Mouse (Mus musculus) testis, adult 2 months (tissue): ENCODE results near the gene Hoxc13. TPM values are rescaled to one million over a fixed set of nuclear protein-coding genes. Genes with fewer than 3 reads are reported as not detected.

Experiments used
- H3K27ac ChIP-seq: fragments of 200-500 bp; 2 replicates; pipeline ENCODE4 v1.5.1; 2012; ENCODE audit warnings: low read depth, low read length; ENCODE audit not compliant: control insufficient read depth, insufficient read depth
- H3K27me3 ChIP-seq: fragments of 200-500 bp; 2 replicates; pipeline ENCODE4 v1.6.1; 2012; ENCODE audit warnings: mild to moderate bottlenecking, low read length, moderate library complexity; ENCODE audit not compliant: control insufficient read depth, insufficient read depth
- H3K36me3 ChIP-seq: fragments of 200-500 bp; 2 replicates; pipeline ENCODE4 v1.6.1; 2012; ENCODE audit warnings: mild to moderate bottlenecking, low read length; ENCODE audit not compliant: control insufficient read depth, insufficient read depth
- H3K4me1 ChIP-seq: fragments of 200-500 bp; 2 replicates; pipeline ENCODE4 v1.6.1; 2012; ENCODE audit warnings: low read length; ENCODE audit not compliant: control insufficient read depth, insufficient read depth
- H3K4me3 ChIP-seq: fragments of 200-500 bp; 2 replicates; pipeline ENCODE4 v1.5.1; 2012; ENCODE audit warnings: low read depth, mild to moderate bottlenecking, low read length, moderate library complexity, mixed read lengths; ENCODE audit not compliant: control insufficient read depth
- CTCF ChIP-seq: fragments of 200-500 bp; IDR thresholded peaks from 2 replicates; pipeline ENCODE4 v1.5.1; 2012; ENCODE audit warnings: low read depth, mild to moderate bottlenecking, inconsistent platforms, low read length, moderate library complexity; ENCODE audit not compliant: control insufficient read depth, insufficient read depth, insufficient replicate concordance
- POLR2A ChIP-seq: fragments of 200-500 bp; IDR thresholded peaks from 2 replicates; pipeline ENCODE4 v1.6.1; 2012; ENCODE audit warnings: low read depth, mild to moderate bottlenecking, inconsistent platforms, low read length, moderate library complexity; ENCODE audit not compliant: control insufficient read depth
- polyA plus RNA-seq: library from polyadenylated mRNA; depleted of rRNA; stranded (reverse); fragments of >200 nt; gene quantifications from 2 replicates; pipeline ENCODE4 v1.2.3, GENCODE M21; 2012; rRNA removed

The Hoxc13 gene
- polyA plus RNA-seq, 1 experiment: not detected

DNA sequence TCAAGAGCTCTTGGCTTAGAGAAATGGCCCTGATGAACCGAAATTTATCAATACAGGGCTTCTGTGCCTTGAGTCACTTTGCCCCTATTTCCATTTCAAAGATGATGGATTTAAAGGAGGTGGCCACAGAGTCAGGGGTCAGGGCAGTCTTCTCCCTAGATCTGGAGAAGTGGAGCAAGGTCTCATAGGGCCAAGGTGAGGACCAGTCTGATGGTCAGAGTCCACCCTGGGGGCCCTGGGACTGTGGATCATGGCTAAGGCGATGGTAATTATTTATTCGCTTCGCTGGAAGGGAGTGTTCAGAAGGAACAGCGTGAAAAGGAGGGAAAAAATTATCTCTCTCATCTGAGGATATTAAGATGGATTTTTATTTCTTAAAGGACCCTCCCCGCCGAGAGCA is 54.1 kb downstream of the Hoxc13 start:
- Histone ChIP-seq H3K27me3 (no peaks in the 10 kb centered on the region; the same call in 1 of the 2 replicates), H3K27ac (no peak overlapping the region), H3K4me3 (no peak overlapping the region), H3K36me3 (no peaks in the 10 kb centered on the region), H3K4me1 (peaks cover 2% of the 10 kb centered on the region; the same call in 1 of the 2 replicates)
- no peak for TF ChIP-seq POLR2A
- TF ChIP-seq CTCF: no peak

DNA sequence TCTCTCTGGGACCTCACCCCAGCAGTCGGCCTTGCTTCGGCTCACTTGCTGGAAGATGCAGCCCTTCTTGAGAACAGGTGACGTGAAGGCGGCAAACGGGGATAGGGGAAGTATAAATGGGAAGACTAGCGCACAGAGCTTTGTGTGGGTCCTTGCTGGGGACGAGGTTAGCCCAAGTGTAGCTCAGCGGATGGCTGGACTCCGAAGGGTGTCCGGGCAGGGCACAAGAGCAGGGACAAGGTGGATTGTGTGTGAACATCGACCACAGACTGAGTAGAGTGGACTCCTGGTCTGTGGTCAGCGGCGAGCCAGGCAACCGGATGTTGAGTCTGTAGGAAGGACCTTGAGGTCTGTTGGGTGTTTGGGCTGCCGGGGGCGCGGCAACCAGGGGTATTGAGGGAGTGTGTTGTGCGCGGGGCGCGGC is 54.8 kb downstream of the Hoxc13 start:
- Histone ChIP-seq H3K4me1 (peaks cover 2% of the 10 kb centered on the region; the same call in 1 of the 2 replicates), H3K27ac (no peak overlapping the region), H3K27me3 (no peaks in the 10 kb centered on the region; the same call in 1 of the 2 replicates), H3K4me3 (no peak overlapping the region), H3K36me3 (no peaks in the 10 kb centered on the region)
- TF ChIP-seq POLR2A: no peak
- no peak for TF ChIP-seq CTCF

DNA sequence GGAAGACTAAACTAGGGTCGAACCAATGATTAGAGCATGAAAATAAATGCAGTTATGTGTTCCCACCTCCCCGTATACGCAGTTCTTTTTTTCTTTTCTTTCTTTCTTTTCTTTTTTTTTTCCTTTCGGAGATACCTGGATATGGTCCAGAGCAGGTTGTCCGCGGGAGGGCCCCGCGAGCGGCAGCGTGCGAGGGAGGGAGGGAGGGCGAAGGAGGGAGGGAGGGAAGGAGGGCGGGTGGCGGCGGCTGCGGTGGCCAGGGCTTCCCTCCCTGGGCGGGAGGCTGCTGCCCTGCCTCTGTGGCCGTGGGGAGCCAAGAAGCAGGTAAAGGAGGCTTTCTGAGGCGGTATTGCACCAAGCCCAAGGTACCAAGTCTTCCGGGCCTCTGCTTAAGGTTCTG is 55.3 kb downstream of the Hoxc13 start, which contains the start of gene Hoxc9:
Hoxc9 (plus strand) TSS at position 269 of the 400 bp plus-strand sequence.
- H3K27ac ChIP-seq: no peak within 1 kb of the TSS
- no peak within 1 kb of the TSS for H3K4me3 ChIP-seq
- H3K36me3 ChIP-seq: no peaks in the 10 kb centered on the region
- H3K27me3 ChIP-seq: peaks cover 2% of the 10 kb centered on the region; the same call in 1 of the 2 replicates
- no peak for TF ChIP-seq POLR2A
- TF ChIP-seq CTCF: no peak
- H3K4me1 ChIP-seq: peaks cover 2% of the 10 kb centered on the region; the same call in 1 of the 2 replicates

DNA sequence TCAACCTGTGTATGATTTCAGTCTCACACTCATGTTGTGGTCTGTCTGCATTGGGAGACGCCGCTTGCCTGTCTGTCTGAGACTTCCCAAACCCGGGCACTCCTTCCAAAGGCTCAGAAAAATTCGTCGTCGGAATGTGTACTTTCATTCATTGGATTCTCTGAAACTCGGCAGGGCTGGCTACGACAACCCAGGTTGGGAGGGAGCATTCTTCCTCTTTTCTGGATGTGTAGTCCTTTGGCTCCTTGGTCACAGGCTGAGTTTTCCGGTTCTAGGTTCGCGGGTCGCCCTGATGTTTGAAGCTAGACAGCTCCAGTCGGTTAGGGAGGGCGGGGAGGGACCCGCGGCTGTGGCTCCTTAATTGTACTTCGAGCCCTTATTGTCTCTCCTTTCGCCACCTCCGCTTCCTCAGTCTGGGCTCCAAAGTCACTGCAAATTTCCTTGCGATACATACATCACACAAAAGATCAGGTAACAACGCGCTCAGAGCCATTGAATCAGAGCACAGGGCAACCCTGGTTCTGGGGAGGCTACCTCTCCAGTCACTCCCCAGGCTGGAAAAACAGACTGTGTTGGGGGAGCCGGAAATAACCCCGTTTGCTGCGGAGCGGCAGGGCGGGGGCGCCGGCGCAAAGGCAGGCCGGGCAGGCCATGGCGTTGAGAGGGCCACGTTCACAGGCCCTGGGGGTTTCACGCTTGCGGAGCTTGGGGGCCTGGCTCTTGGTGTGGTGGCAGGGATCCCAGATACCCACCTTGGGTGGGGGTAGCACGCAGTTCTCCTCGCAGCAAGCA is 55.9 kb downstream of the Hoxc13 start:
- peaks cover 5% of the 10 kb centered on the region; the same call in 1 of the 2 replicates for H3K27me3 ChIP-seq
- no peak overlapping the region for H3K4me3 ChIP-seq
- H3K4me1 ChIP-seq: peaks cover 6% of the 10 kb centered on the region
- no peak for TF ChIP-seq CTCF
- TF ChIP-seq POLR2A: no peak
- no peaks in the 10 kb centered on the region for H3K36me3 ChIP-seq
- H3K27ac ChIP-seq: no peak overlapping the region

DNA sequence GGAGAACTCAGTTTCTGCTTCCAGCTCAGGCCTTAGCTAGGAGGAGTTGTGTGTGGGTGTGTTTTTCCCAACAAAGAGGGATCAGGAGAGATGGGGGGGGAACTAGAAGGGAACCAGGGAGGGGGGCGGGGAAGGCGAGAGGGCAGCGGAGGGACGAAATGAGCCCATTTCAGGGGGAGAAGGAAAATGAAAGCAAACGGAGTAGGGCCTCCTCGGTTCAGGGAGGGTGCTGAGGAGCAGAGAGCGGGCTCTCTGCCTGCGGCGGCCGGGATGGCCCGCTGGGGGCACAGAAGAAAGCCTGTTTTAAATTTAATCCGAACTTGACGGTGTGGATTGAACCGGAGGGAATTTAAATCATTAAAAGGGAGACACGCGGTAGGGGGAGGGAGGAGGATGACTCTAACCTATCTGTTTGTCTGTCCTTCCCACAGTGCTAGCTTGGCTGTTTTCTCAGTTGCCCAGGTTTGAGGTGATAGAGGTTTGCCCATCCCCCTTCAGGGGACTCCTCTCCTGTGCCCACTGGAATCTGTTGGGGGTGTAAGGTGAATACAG is 56.6 kb downstream of the Hoxc13 start:
- Histone ChIP-seq H3K36me3 (no peaks in the 10 kb centered on the region), H3K4me3 (no peak overlapping the region), H3K4me1 (peaks cover 6% of the 10 kb centered on the region), H3K27ac (no peak overlapping the region), H3K27me3 (peaks cover 6% of the 10 kb centered on the region; the same call in 1 of the 2 replicates)
- no peak for TF ChIP-seq POLR2A
- TF ChIP-seq CTCF: no peak

Other genes with a start within 250 kb of the Hoxc13 start
- 53.6 and 70.7 TPM in 2 replicates for gene Atp5g2, start 248.8 kb upstream of the Hoxc13 start, polyA plus RNA-seq
- gene Calcoco1, start 198.9 kb upstream of the Hoxc13 start, polyA plus RNA-seq: 18.0 and 20.1 TPM in 2 replicates
- gene Hoxc12, start 15.7 kb downstream of the Hoxc13 start, polyA plus RNA-seq: not detected in 2 replicates
- gene Hoxc11, start 33.3 kb downstream of the Hoxc13 start, polyA plus RNA-seq: not detected in 2 replicates
- 0.29 and 0.31 TPM in 2 replicates for gene Hoxc10, start 45.7 kb downstream of the Hoxc13 start, polyA plus RNA-seq
- 0.53 and 0.66 TPM in 2 replicates for gene Hoxc5, start 46.3 kb downstream of the Hoxc13 start, polyA plus RNA-seq
- gene Hoxc9, start 55.3 kb downstream of the Hoxc13 start, polyA plus RNA-seq: 2.1 and 2.6 TPM in 2 replicates
- 0.15 and 0.34 TPM in 2 replicates for gene Hoxc8, start 69.5 kb downstream of the Hoxc13 start, polyA plus RNA-seq
- gene Hoxc6, start 77.2 kb downstream of the Hoxc13 start, polyA plus RNA-seq: 1.0 and 1.1 TPM in 2 replicates
- gene Hoxc4, start 97.8 kb downstream of the Hoxc13 start, polyA plus RNA-seq: 0.33 and 0.36 TPM in 2 replicates
- gene Smug1, start 246.0 kb downstream of the Hoxc13 start, polyA plus RNA-seq: 3.4 and 3.8 TPM in 2 replicates